Mouse (Mus musculus) mammary gland, adult 2 months (tissue): ENCODE data around the gene St3gal6. TPM values are rescaled to one million over a fixed set of nuclear protein-coding genes. Genes with fewer than 3 reads are reported as not detected.

Experiments used
- polyA plus RNA-seq: library from polyadenylated mRNA; depleted of rRNA; stranded (reverse); fragments of >200 nt; gene quantifications from 2 replicates; pipeline ENCODE4 v1.2.3, GENCODE M21; 2012; ENCODE audit warnings: low replicate concordance; rRNA removed

St3gal6 gene
- polyA plus RNA-seq = 29.2 and 55.9 TPM in 2 replicates

DNA sequence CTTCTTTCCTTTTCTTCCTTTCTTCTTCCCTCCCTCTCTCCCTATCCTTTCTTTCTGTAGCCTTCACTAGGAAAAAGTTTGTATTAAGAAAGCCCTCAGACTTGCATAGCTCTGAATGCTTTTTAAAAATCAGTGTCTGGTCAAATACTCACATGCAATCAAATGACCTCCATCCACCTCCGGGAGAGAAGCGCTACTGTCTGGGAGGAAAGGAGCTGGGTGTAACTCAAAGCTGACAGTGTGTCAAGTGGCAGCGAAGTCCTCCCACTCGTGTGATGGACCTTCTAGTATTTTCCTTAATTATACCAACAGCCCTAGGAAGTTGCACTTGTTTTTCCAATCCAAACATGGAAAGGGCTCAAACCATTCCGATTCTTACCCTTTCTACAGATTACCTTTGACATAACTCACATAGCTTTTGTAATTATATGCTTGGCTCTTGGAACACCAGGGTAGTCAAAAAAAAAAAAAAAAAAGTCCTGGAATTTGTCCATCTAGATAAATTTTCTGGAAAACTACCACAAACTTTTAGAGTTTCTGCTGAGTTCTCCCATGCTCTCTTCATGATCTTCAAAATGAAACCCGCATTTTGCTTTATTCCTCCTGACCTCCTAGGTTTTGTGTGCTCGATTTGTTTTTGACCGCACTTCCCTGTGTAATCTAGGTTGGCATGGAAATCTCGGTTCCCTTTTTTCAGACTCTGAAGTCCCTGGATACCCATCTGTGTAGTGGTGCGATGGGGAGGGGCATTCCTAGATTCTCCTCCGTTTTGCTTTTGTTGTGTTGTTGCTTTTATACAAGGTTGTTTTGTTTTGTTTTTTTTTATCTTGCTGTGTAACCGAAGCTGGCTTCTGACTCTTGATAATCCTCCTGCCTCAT lies at the start of gene St3gal6:
Gene St3gal6, minus strand, starts transcription at position 272 of the 879 bp plus-strand sequence.

Other genes starting within 250 kb of the St3gal6 start
- gene Dcbld2, start 115.8 kb downstream of the St3gal6 start, polyA plus RNA-seq = 6.5 and 10.1 TPM in 2 replicates
- not detected in 2 replicates for gene Gm813, start 92.7 kb upstream of the St3gal6 start, polyA plus RNA-seq
- gene E330017A01Rik, start 114.5 kb upstream of the St3gal6 start, polyA plus RNA-seq = not detected in 2 replicates
- 8.9 and 12.3 TPM in 2 replicates for gene Cpox, start 146.0 kb upstream of the St3gal6 start, polyA plus RNA-seq
- gene Gpr15, start 194.8 kb upstream of the St3gal6 start, polyA plus RNA-seq = 0.18 and 0.22 TPM in 2 replicates
- gene Cldnd1, start 203.7 kb upstream of the St3gal6 start, polyA plus RNA-seq = 38.2 and 65.5 TPM in 2 replicates
- gene Olfr172, start 238.9 kb upstream of the St3gal6 start, polyA plus RNA-seq = not detected in 2 replicates